Mouse (Mus musculus) c-Kit-positive CD71-positive TER-119-positive erythroid progenitor cells, embryonic 14.5 days (primary cell): ENCODE results near the gene Acads.
"Not testable (repeated sequence)": the region's sequence is repeated elsewhere in the genome, so short reads cannot be mapped to it uniquely, and the experiment has no call there.

ENCODE experiments used
- DNase-seq: peaks from one replicate; pipeline ENCODE4 v3.0.0-alpha.2; 2013; ENCODE audit warnings: low spot score

The Acads gene

DNA sequence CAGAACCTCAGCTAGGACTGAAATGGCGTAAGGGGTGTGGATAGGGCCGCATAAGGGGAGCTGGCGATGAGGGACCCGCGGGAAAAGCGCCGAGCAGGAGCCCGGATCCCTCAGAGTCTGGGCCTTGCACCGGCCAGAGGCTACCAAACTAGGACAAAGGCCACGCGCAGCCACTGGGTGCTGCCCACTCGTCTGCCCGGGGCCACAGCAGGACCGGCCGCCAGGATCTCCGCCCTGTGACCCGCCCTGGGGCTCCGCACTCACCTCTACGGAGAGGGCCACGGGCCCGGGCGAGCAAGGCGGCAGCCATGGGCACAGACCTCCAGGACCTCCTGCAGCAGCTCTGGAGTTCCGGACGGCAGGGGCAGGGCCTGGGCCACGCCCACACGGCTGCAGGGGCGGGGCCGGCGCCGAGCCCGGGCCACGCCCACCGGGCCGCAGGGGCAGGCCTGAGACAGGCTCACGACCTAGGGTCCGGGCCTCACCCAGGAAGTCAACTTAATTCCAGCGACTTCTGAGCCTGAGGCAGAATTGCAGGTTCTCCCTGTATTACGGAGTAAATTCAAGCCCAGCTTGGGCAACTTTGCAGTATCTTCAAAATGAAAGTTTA lies at the start of gene Acads:
Acads (minus strand) TSS at position 386 of the 610 bp plus-strand sequence.
- peak; percentile 65 for DNase-seq

DNA sequence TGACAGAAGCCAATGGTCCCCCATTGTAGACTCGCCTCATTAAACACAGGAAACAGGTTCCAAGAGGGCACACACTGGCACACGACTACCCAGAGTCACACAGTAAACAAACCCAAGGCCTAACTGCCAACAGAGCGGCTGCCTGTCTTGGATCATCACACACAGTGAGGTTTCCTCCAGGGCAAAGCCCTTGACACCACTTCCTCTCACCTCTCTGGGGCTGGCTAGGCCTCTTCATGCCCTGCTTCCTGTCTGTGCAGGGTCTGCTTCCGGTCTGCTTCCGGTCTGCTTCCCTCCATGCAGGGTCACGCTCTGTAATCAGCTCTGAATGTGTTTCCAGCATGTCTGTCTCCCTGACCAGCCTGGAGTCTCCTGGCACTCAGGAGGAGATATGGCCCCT lies 48.2 kb upstream of the Acads start:
- DNase-seq: no peak

DNA sequence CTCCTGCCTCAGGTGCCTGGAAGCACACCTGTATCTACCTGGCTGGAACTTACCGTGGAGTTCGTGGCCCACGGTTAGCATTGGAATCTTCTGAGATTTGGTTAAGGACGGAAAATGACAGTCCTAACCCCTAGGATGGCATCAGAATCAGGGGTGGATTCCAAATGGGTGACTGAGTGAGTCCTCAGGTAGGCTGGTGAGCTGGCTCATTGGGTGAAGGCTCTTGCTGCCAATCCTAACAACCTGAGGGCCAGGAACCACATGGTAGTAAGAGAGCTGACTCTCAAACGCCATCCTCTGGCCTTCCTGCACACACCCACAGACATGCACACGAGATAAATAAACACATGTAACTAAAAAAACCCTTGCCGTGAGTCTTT lies 47.7 kb upstream of the Acads start:
- DNase-seq: no peak

DNA sequence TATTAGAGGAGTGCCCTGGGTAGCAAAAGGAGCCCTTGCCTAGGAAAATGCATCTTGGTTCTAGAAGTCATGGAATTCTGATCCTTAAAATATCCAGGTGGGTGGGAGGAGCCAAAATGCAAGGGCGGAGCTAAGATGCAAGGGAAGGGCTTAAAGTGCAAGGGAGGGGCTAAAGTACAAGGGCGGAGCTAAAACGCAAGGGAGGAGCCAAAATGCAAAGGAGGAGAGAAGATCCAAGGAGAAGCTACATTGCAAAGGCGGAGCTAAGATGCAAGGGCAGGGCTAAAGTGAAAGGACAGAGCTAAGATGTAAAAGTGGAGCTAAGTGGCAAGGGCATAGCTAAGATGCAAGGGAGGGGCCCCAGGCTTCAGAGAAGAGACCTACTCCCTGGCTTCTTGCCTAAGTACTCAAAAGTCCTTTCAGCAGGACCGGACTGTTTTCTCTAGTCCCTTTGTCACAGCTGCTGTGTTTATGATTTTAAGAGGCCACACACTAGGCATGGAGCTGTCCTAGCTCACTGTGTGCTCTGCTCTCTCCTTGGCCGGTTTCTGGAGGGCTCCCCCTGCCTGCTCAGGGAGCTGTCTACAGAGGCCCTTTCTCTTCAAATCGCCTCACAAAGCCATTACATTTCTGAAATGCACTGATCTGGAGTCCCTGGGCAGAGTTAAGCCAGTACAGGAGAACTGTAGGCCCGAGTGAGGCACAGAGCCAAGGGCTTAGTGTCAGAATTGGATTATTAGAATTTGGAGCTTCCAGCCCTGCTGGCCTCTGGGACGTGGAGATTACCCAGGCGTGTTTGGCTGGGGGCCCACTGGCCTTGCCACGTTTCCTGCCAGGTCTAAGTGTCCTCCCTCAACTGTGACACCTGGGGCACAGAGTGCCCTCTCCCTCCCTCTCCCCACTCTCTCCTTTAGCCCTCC lies 47.0 kb upstream of the Acads start:
- no peak for DNase-seq

DNA sequence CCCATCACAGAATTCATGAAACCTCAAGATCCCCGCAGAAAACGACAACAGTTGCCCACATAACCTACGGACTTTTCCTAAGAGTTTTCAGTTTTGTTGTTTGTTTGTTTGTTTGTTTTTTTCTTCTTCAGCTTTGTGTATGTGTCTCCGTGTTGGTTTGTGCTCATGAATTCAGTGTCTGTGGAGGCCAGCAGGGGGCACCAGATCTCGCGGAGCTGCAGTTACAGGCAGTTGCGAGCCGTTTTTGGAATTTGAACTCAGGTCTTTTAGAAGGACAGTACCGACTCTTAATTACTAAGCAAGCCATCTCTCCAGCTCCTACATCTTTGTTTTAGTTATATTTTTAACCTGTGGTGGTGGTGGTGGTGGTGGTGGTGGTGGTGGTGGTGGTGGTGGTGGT lies 46.2 kb upstream of the Acads start:
- no peak for DNase-seq

DNA sequence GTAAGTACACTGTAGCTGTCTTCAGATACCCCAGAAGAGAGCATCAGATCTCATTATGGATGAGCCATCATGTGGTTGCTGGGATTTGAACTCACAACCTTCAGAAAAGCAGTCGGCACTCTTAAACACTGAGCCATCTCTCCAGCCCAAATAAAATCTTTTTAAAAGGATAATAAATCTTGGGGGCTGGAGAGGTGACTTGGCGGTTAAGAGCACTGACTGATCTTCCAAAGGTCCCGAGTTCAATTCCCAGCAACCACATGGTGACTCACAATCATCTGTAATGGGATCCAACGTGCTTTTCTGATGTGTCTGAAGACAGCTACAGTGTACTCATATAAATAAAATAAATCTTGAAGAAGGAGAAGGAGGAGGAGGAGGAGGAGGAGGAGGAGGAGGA lies 45.3 kb upstream of the Acads start:
- not testable (repeated sequence) for DNase-seq

DNA sequence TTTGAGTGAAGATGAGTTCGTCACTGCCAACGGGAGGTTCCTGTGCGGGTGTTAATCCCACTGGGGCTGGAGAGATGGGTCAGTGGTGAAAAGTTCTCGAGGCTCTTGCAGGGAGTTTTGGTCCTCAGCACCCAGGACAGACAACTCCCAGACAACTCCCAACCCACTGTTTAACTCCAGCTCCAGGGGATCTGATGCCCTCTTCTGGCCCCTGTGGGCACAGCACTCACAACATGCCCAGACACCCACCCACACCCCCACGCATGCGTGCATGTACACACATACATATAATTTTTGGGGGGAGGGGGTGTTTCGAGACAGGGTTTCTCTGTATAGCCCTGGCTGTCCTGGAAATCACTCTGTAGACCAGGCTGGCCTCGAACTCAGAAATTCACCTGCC lies 44.4 kb upstream of the Acads start:
- DNase-seq: no peak

DNA sequence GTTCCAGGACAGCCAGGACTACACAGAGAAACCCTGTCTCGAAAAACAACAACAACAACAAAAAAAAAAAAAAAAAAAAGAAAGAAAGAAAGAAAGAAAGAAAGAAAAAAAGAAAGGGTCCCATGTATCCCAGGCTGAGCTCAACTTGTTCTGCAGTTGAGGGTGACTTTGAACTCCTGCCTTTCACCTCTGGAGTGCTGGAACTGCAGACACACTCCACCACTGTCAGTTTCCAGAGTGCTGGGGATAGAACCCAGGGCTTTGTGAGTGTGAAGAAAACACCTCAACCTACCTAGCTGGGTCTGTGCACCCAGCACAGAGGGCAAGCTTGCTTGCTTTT lies 42.8 kb upstream of the Acads start:
- DNase-seq: not testable (repeated sequence)

DNA sequence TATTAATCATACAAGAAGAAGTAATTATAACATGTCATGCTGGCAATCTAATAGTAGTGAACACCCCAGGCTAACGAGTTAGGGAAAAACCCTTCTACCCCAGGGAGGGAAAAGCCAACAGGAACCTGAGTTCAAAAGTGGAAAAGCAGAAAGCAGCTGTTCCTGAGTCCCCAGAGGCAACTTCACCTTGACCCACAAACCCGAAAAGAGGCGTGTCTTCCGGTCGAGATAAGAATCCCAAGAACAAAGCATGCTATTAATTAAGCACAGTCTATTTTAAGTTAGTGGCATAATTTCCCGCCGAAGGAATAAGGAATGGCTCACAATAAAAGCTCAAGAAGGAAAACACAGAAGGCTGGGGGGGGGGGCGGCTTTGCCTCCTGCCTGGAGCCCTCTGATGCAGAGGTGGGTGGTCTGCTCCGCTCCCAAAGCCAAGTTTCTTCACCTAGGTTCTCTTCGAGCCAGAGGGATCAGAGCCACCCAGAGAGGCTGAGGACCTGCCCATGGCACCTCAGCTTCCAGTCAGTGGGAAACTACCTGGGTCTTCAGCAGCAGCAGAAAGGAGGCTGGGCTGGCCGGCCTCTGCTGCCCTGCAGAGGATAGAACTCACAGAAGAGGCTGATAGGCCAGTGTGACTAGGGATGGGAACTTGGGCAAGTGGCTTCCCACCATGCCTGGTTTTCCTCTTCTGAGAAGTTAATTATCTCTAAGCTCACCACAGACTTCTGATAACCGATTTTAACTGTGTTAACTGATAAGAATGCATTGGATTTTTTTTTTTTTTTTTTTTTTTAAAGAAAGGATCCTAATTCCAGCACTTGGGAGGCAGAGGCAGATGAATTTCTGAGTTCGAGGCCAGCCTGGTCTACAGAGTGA lies 42.2 kb upstream of the Acads start:
- DNase-seq: no peak

DNA sequence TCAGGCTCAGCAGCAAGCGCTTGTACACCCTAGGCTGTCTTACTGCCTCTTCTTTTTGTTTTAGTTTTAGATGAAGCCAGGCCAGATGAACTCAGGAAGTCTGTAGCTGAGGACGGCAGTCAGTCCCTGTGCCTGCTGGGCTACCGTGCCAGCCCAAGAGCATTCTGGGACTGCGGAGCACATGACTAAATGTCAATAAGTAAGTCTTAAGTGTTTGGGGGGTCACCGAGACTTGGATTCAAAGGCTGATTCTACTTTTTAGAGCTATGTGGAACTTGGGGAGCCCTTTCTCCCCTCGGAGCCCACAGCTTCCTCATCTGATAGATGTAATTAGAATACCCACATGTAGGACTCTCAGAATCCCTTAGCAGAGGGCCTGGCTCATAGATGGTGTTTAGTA lies 41.5 kb upstream of the Acads start:
- DNase-seq: no peak

DNA sequence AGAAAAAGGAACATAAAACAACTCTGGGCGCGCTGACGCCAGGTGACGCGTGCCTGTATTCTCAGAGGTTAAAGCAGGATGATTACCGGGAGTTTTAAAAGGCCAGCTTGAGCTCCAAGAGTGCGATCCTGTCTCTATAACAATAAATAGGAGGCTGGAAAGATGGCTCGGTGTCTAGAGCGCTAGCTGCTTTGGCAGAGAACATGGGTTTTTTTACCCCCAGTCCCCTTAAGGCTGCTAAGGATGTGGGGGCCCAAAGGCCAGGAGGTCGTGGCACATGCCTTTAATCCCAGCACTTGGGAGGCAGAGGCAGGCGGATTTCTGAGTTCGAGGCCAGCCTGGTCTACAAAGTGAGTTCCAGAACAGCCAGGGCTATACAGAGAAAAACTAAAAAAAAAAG lies 40.0 kb upstream of the Acads start:
- DNase-seq: no peak

DNA sequence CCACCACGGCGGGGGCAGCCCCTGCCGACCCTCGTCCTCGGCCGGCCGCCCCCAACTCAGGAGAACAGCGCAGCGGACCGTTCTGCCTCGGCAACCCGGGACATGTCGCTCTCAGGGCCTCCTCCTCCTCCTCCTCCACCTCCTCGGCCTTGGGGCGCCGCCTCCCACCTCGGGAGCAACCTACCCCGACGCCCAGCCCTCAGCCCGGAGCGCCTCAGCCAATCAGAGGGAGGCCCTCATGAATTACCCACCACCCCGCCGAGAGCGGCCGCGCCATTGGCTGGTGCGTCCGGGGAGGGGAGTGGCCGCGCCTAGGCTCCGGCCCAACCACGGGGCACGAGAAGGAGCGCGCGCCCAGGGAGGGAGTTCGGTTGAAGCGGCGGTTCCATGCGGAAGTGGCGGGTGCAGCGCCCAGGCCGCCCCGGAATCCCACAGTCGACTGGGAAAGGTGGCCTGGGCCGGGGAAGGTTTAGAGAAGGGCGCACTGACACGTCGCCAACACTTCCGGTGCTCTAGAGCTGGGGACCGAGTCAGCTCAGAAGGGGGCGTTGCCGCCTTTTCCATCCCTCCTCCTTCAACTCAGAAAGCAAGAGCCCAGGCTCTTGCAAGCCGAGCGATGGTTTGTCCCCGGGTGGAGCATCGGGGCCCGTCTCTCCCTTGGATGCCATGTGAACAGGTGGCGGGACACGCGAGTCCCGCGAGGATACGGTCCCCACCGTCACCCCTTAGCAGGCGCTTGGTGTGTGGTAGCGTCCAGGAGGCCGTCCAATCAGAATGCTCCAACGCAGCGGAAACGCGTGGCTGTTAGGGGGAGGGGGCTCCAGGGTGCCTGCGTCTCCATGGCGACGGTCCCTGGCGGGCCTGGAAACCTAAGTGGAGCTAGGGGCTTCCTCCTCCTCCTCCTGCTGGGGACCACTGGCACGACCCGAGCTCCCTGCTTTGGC lies 39.2 kb upstream of the Acads start, which contains the start of gene Mlec:
Mlec (minus strand) TSS at position 140 of the 944 bp plus-strand sequence.
- DNase-seq: peak; percentile 98

DNA sequence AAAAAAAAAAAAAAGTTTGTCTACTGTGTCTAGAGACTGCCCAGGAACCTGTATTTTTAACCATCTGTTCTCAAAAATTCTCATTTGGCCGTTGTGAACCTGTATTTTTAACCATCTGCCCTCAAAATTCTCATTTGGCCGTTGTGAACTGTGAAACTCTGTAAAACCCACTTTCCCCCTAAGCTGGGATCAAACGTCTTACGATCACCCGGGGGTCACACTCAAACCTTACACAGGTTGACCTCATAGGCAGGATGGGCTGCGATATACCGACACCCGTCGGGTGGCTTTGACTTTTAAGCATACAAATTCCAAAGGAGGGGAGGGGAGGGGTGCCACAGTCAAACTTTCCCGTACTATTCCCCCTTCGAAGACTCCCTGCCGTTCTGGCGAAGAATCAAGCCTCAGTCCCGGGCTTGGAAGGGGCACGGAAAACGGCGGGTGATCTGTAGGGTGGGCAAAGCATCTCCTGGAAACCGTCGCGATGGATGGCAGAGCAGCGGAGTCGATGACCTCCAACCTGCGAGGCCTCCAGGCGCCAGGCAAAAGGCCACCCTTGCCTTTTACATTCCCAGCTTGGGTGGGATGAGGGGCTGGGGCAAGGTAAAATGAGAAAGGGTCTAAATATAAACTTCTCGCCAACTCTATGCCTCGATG lies 37.9 kb upstream of the Acads start:
- no peak for DNase-seq

DNA sequence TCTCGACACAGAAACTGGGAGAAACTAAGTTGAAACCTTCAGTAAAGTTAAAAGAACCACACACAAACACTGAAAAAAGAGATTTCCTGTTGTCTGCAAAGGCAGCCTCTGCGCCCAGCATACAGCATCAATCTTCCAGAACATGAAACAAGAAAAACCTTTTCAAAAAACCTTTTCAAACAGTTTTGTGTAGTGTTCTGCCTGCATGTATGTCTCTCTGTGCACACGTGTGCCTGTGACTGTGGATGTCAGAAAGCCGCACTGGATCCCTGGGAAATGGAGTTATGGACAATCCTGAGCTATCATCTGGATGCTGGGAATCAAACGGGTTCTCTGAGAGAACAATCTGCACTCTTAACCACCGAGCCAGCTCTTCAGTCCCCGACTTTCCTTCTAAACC lies 37.3 kb upstream of the Acads start:
- DNase-seq: no peak

DNA sequence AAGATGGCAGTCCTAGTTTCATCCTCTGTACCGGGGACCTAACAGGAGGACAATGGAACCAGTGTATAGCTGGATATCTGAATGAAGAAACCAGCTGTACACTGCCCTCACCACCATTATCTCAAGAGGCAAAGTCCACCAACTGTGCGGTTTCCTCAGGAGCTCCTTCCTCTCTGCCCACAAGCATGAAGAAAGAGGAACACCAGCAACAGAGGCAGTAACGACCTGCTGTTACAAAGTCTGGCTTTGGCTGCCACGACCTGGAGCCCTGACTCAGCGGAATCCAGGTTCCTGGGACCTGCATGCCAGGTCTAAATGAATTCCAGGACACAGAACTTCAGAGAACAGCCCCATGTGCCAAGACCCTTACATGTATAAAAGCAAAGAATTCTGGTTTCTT lies 36.7 kb upstream of the Acads start:
- DNase-seq: no peak

DNA sequence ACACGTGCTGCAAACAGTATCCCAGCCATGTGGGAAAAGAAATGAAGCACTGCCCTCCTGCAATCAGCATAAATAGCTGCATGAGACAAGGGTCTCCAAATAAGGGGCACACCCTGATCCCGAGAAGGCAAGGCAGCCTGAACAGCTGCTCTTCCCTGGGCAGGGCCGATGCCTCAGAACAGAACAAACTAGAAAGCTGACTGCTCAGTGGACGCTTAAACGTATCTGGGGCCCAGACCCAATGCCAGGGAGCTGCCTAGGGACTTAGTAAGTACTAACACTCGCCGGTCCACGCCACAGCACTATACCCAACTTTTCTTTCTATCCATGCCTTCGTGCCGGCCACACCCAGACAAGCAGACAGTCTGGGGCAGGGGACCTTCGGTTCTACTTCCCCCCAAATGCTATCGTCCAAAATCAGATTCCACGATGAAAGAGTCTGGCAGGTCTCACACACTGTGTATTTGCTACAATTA lies 36.0 kb upstream of the Acads start:
- DNase-seq: no peak

DNA sequence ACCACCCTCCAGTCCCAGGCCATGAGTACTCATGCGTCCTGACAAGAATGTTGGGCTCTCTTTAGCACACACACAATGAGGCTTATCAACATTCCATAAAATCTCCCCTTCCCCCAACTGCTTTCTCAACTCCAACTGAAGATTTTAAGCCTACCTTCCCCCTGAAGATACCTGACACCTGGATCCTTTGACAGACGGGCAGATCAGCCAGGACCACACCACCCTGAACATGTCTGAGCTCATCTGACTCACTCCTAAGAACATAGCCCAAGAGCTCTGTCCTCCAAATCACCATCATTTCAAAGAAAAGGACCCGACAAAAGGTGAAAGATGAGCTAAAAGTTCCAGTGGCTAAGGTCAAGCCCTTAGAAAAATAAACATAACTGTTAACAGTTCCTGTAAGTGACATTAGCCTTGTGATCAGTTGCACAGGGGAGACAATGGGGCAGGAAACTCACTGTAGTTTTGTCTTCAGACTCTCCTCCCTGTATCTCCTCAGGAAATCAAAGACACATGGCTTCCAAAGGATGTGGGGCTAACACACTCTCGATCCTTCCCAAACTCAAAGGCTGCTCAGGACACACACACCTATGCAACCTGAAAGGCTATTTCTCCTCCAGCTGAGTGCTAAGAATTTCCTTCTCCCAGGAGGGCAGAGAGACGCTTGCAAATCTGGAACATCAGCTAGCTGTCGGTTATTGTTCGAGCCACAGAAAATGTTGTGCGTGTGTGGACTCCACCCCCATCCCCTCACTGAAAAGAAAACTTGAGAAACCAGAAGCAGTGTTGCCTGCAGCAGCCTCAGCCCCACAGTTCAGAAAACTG lies 33.2 kb upstream of the Acads start:
- DNase-seq: no peak

DNA sequence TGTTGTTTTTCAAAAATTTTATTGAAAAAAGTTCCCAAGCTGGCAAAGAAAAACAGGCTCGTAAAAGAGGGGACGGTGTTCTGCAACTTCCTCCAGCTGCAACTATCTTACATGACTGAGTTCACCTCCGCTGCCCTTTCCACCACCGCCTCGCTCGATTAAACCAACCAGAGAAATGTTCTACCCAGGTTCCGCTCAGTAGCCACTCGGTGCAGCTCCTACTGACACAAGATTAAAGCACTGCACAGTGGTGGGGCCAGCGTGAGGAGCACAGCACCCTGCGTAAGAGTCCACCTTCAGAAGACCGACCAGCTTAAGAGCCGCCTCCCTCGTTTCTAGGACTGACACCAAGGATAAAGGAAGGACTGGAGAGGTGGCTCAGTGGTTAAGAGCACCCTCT lies 32.3 kb upstream of the Acads start:
- DNase-seq: no peak

DNA sequence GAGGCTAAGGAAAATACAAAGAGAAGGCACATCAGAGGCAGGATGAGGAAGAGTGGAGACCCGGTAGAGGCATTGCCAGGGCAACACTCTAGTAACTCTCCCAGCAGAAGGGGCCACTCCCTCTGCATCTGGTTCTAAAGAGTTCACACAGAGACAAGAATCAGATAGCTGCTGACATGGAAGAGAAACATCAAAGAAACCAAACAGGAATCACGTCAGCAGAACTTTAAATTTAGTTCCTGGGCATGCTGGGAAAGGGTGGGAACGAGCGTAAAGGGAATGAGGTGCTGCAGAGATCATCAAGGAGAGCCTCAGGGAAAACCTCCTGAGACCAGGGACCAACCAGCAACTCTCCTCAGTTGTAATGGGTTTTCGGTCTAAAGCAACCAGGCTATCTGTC lies 31.8 kb upstream of the Acads start:
- DNase-seq: no peak
